Mouse (Mus musculus) limb, embryonic 11.5 days (tissue): Measurements from ENCODE around the gene Qrich2. TPM values are rescaled to one million over a fixed set of nuclear protein-coding genes. Genes with fewer than 3 reads are reported as not detected.

Source experiments
- ATAC-seq: fragments of 200-750 bp; cut with Nextera tagmentation; 2 replicates; pipeline ENCODE4 v1.8.0; 2017; ENCODE audit warnings: low read depth; ENCODE audit not compliant: insufficient number of reproducible peaks, low FRiP score, low TSS enrichment
- DNase-seq: peaks from one replicate; pipeline ENCODE4 v3.0.0-alpha.2; 2015; ENCODE audit warnings: low spot score
- H3K27ac ChIP-seq: fragments of 300-500 bp; sonication (generic); replicated peaks from 2 replicates; pipeline ENCODE4 v1.5.1; 2014; ENCODE audit warnings: low read depth, mild to moderate bottlenecking, low read length
- H3K27me3 ChIP-seq: fragments of 300-500 bp; sonication (generic); 2 replicates; pipeline ENCODE4 v1.6.1; 2014; ENCODE audit warnings: mild to moderate bottlenecking, low read length, mixed read lengths; ENCODE audit not compliant: control insufficient read depth, insufficient read depth
- H3K36me3 ChIP-seq: fragments of 300-500 bp; sonication (generic); 2 replicates; pipeline ENCODE4 v1.6.1; 2014; ENCODE audit warnings: mild to moderate bottlenecking, low read length, moderate library complexity, mixed read lengths; ENCODE audit not compliant: control insufficient read depth, insufficient read depth
- H3K4me1 ChIP-seq: fragments of 300-500 bp; sonication (generic); 2 replicates; pipeline ENCODE4 v1.6.1; 2014; ENCODE audit warnings: low read length, mixed read lengths; ENCODE audit not compliant: control insufficient read depth, insufficient read depth
- H3K4me2 ChIP-seq: fragments of 300-500 bp; sonication (generic); 2 replicates; pipeline ENCODE4 v1.6.1; 2014; ENCODE audit warnings: low read depth, mild to moderate bottlenecking, moderate library complexity; ENCODE audit not compliant: severe bottlenecking
- H3K4me3 ChIP-seq: fragments of 300-500 bp; sonication (generic); 2 replicates; pipeline ENCODE4 v1.5.1; 2014; ENCODE audit warnings: low read depth, low read length
- H3K9ac ChIP-seq: fragments of 300-500 bp; sonication (generic); 2 replicates; pipeline ENCODE4 v1.6.1; 2014; ENCODE audit warnings: mild to moderate bottlenecking, low read length
- H3K9me3 ChIP-seq: fragments of 300-500 bp; sonication (generic); 2 replicates; pipeline ENCODE4 v1.6.1; 2016; ENCODE audit warnings: low read length; ENCODE audit not compliant: control insufficient read depth
- WGBS: fragments of 180-500 bp; shearing (Covaris S2); extraction: QIAGEN DNeasy Blood & Tissue Kit; methylation state at CpG from one replicate; pipeline ENCODE4 v1.1.7; 2014; 5-methylcytosine and 5-hydroxymethylcytosine counted together
- polyA plus RNA-seq: library from polyadenylated mRNA; unstranded; fragments of >200 nt; fragmentation: Nextera tagmentation; extraction: Ambion mirVana; gene quantifications from 2 replicates; pipeline ENCODE4 v1.2.1, GENCODE M21; 2014

The Qrich2 gene
- polyA plus RNA-seq, 1 experiment from 2014 or later = 0.37 TPM

- H3K4me3 ChIP-seq = peak within 1 kb of the TSS; percentile 89
- peak within 1 kb of the TSS; percentile 84 for H3K27ac ChIP-seq
- H3K4me1 ChIP-seq = peaks cover 14% of the 10 kb centered on the region
- ATAC-seq (peak; percentile 97), DNase-seq (peak; percentile 99)
- H3K4me2 ChIP-seq = peak within 1 kb of the TSS; percentile 83
- peak within 1 kb of the TSS; percentile 92 for H3K9ac ChIP-seq
- H3K9me3 ChIP-seq = no peaks in the 10 kb centered on the region
- 2% methylated on average over 59 of the region's 66 CpGs for WGBS
- no peaks in the 10 kb centered on the region for H3K27me3 ChIP-seq
- H3K36me3 ChIP-seq = peaks cover 7% of the 10 kb centered on the region; the same call in 1 of the 2 replicates
Measured at GRCm38 (mm10) chr11:116433356-116434286, 32.4 kb downstream of the Qrich2 start, which contains the start of gene Ubald2. Gene Ubald2, plus strand, starts transcription at chr11:116434094.

GRCm38 (mm10) chr11:116432593-116433355 lies 33.3 kb downstream of the Qrich2 start:
- 67% methylated on average over 8 of the region's 8 CpGs for WGBS
- no peak overlapping the region for H3K4me3 ChIP-seq
- DNase-seq (no peak), ATAC-seq (no peak)
- peaks cover 7% of the 10 kb centered on the region; the same call in 1 of the 2 replicates for H3K36me3 ChIP-seq
- 0 out of 2 replicates have a peak overlapping the region, but pooled peaks have one; percentile 30 for H3K27ac ChIP-seq
- no peaks in the 10 kb centered on the region for H3K27me3 ChIP-seq
- H3K4me1 ChIP-seq = peaks cover 14% of the 10 kb centered on the region
- H3K9ac ChIP-seq = no peak overlapping the region
- no peaks in the 10 kb centered on the region for H3K9me3 ChIP-seq
- H3K4me2 ChIP-seq = peak overlapping the region; percentile 1; the same call in 1 of the 2 replicates

GRCm38 (mm10) chr11:116432127-116432526 lies 33.9 kb downstream of the Qrich2 start:
- H3K27ac ChIP-seq = no peak overlapping the region
- peaks cover 14% of the 10 kb centered on the region for H3K4me1 ChIP-seq
- H3K4me2 ChIP-seq = no peak overlapping the region
- 75% methylated on average over 6 of the region's 6 CpGs for WGBS
- H3K27me3 ChIP-seq = no peaks in the 10 kb centered on the region
- ATAC-seq (no peak), DNase-seq (no peak)
- H3K36me3 ChIP-seq = peaks cover 1% of the 10 kb centered on the region; the same call in 1 of the 2 replicates
- H3K4me3 ChIP-seq = no peak overlapping the region
- no peaks in the 10 kb centered on the region for H3K9me3 ChIP-seq
- H3K9ac ChIP-seq = no peak overlapping the region

- Histone ChIP-seq H3K4me3 (no peak overlapping the region), H3K9ac (no peak overlapping the region), H3K36me3 (no peaks in the 10 kb centered on the region), H3K4me2 (no peak overlapping the region), H3K9me3 (no peaks in the 10 kb centered on the region), H3K27ac (no peak overlapping the region), H3K4me1 (peaks cover 12% of the 10 kb centered on the region), H3K27me3 (no peaks in the 10 kb centered on the region)
- DNase-seq = no peak
- 62% methylated on average over 11 of the region's 11 CpGs for WGBS
- ATAC-seq = no peak
Measured at GRCm38 (mm10) chr11:116431428-116432077, 34.5 kb downstream of the Qrich2 start.

GRCm38 (mm10) chr11:116430723-116431427 lies 35.2 kb downstream of the Qrich2 start:
- Histone ChIP-seq H3K27me3 (no peaks in the 10 kb centered on the region), H3K36me3 (no peaks in the 10 kb centered on the region), H3K9ac (no peak overlapping the region), H3K4me2 (no peak overlapping the region), H3K4me3 (no peak overlapping the region), H3K27ac (no peak overlapping the region), H3K9me3 (no peaks in the 10 kb centered on the region), H3K4me1 (peaks cover 8% of the 10 kb centered on the region)
- no peak for ATAC-seq
- no peak for DNase-seq
- WGBS = 42% methylated on average over 22 of the region's 22 CpGs

GRCm38 (mm10) chr11:116429862-116430613 lies 36.0 kb downstream of the Qrich2 start:
- 0 out of 2 replicates have a peak, but pooled peaks cover 2% of the 10 kb centered on the region for H3K4me1 ChIP-seq
- H3K4me3 ChIP-seq = no peak overlapping the region
- DNase-seq (no peak), ATAC-seq (no peak)
- H3K4me2 ChIP-seq = no peak overlapping the region
- H3K36me3 ChIP-seq = no peaks in the 10 kb centered on the region
- H3K9ac ChIP-seq = no peak overlapping the region
- 85% methylated on average over 9 of the region's 9 CpGs for WGBS
- H3K27ac ChIP-seq = no peak overlapping the region
- H3K9me3 ChIP-seq = no peaks in the 10 kb centered on the region
- no peaks in the 10 kb centered on the region for H3K27me3 ChIP-seq
